23 mouse cellular contexts compared by ENCODE assay signal in genomic region chr6:24628499-24628898, GRCm38 (mm10). TPM values are rescaled to one million over a fixed set of nuclear protein-coding genes. Genes with fewer than 3 reads are reported as not detected.
A peak's percentile ranks its signal among the peaks of the same experiment; 100 is the strongest.
DNase-seq lines count a peak whose midpoint lies in the region; ATAC-seq and TF ChIP-seq lines count a peak whose summit lies in the region.
"Had no signal": no experiment of that assay in that cellular context is flagged by ENCODE, and none has a peak within 500 bp of the region (broad histone marks: within the 10 kb centered on the region; RNA-seq: fewer than 3 reads in every experiment).

No protein-coding gene starts in this region.

- no peak for DNase-seq in layer of hippocampus, adult 2 months (ENCODE audit: low spot score in 2 of 2)
- no peak for DNase-seq in layer of hippocampus, postnatal 14 days (ENCODE audit: low spot score in 2 of 2)
- peak; percentile 16 for DNase-seq in MN1 (ENCODE audit: low spot score)
- peak; percentile 34 for DNase-seq in brain, adult 2 months (ENCODE audit: low read depth, low spot score)
- DNase-seq in midbrain, embryonic 11.5 days (ENCODE audit: low spot score, missing footprints), result no peak
- DNase-seq: adrenal gland, adult 2 months; adrenal gland, postnatal 25 days; B cell, adult 2 months; cerebellum, adult 2 months; cerebellum, postnatal 10 days; forebrain, postnatal 0 days; gastrocnemius, postnatal 36 days; heart, adult 18-20 months; heart, postnatal 14 days had no signal

- H3K4me3 ChIP-seq in layer of hippocampus, adult 2 months, result no peak overlapping the region
- H3K4me3 ChIP-seq in hindbrain, embryonic 12.5 days, result no peak overlapping the region
- H3K4me3 ChIP-seq in midbrain, embryonic 13.5 days (replicated peaks), result no peak overlapping the region
- H3K4me3 ChIP-seq in midbrain, embryonic 11.5 days (ENCODE audit: low read depth, low read length), result no peak overlapping the region
- H3K4me3 ChIP-seq: embryonic facial prominence, embryonic 10.5 days; forebrain, embryonic 13.5 days; heart, embryonic 15.5 days; intestine, embryonic 15.5 days had no signal

- H3K27me3 ChIP-seq in hindbrain, embryonic 12.5 days, result no peaks in the 10 kb centered on the region
- no peaks in the 10 kb centered on the region for H3K27me3 ChIP-seq in midbrain, embryonic 13.5 days
- no peaks in the 10 kb centered on the region for H3K27me3 ChIP-seq in midbrain, embryonic 11.5 days (ENCODE audit: control insufficient read depth, insufficient read depth, low read length)
- H3K27me3 ChIP-seq: forebrain, embryonic 13.5 days; heart, embryonic 15.5 days; intestine, embryonic 15.5 days had no signal

- TF ChIP-seq CTCF in layer of hippocampus, adult 2 months (conservative IDR thresholded peaks at IDR 0.05), result no peak

- no peak overlapping the region for H3K9ac ChIP-seq in hindbrain, embryonic 12.5 days
- H3K9ac ChIP-seq in midbrain, embryonic 13.5 days (replicated peaks), result no peak overlapping the region
- no peak overlapping the region for H3K9ac ChIP-seq in midbrain, embryonic 11.5 days (ENCODE audit: low read length)
- H3K9ac ChIP-seq: forebrain, embryonic 13.5 days; forebrain, postnatal 0 days; heart, embryonic 15.5 days; hindbrain, embryonic 14.5 days; intestine, embryonic 15.5 days had no signal

- H3K9me3 ChIP-seq in hindbrain, embryonic 12.5 days (replicated peaks), result no peaks in the 10 kb centered on the region
- no peaks in the 10 kb centered on the region for H3K9me3 ChIP-seq in midbrain, embryonic 13.5 days
- no peaks in the 10 kb centered on the region for H3K9me3 ChIP-seq in midbrain, embryonic 11.5 days (ENCODE audit: control insufficient read depth, low read length)
- H3K9me3 ChIP-seq: embryonic facial prominence, embryonic 10.5 days; forebrain, embryonic 13.5 days; heart, embryonic 15.5 days; intestine, embryonic 15.5 days had no signal

- peaks cover 17% of the 10 kb centered on the region for H3K36me3 ChIP-seq in hindbrain, embryonic 12.5 days
- H3K36me3 ChIP-seq in midbrain, embryonic 13.5 days, result peaks cover 20% of the 10 kb centered on the region
- H3K36me3 ChIP-seq in midbrain, embryonic 11.5 days (ENCODE audit: control insufficient read depth, insufficient read depth, low read length), result peaks cover 2% of the 10 kb centered on the region; the same call in 1 of the 2 replicates
- H3K36me3 ChIP-seq: intestine, embryonic 15.5 days had no signal

- H3K4me2 ChIP-seq in hindbrain, embryonic 12.5 days (replicated peaks), result no peak overlapping the region
- no peak overlapping the region for H3K4me2 ChIP-seq in midbrain, embryonic 13.5 days (replicated peaks)
- H3K4me2 ChIP-seq in midbrain, embryonic 11.5 days, result no peak overlapping the region
- H3K4me2 ChIP-seq: forebrain, embryonic 13.5 days; heart, embryonic 11.5 days; heart, embryonic 15.5 days; hindbrain, embryonic 14.5 days; intestine, embryonic 15.5 days had no signal

- H3K27ac ChIP-seq in layer of hippocampus, adult 2 months, result 0 out of 2 replicates have a peak overlapping the region, but pooled peaks have one; percentile 0
- no peak overlapping the region for H3K27ac ChIP-seq in hindbrain, embryonic 12.5 days
- no peak overlapping the region for H3K27ac ChIP-seq in midbrain, embryonic 13.5 days
- H3K27ac ChIP-seq in midbrain, embryonic 11.5 days (ENCODE audit: low read depth, low read length), result no peak overlapping the region
- H3K27ac ChIP-seq: embryonic facial prominence, embryonic 10.5 days; forebrain, embryonic 13.5 days; heart, embryonic 15.5 days; hindbrain, embryonic 14.5 days; intestine, embryonic 15.5 days had no signal

- ATAC-seq in hindbrain, embryonic 12.5 days (ENCODE audit: low FRiP score), result no peak
- no peak for ATAC-seq in midbrain, embryonic 13.5 days
- ATAC-seq in midbrain, embryonic 11.5 days (ENCODE audit: low FRiP score), result no peak

- H3K4me1 ChIP-seq in hindbrain, embryonic 12.5 days, result no peaks in the 10 kb centered on the region
- H3K4me1 ChIP-seq in midbrain, embryonic 13.5 days (replicated peaks), result no peaks in the 10 kb centered on the region
- H3K4me1 ChIP-seq in midbrain, embryonic 11.5 days (ENCODE audit: control insufficient read depth, insufficient read depth, low read length), result no peaks in the 10 kb centered on the region
- H3K4me1 ChIP-seq: embryonic facial prominence, embryonic 10.5 days; forebrain, embryonic 13.5 days; intestine, embryonic 15.5 days had no signal

- 88% methylated on average over 1 of the region's 1 CpGs for WGBS in hindbrain, embryonic 12.5 days
- 93% methylated on average over 1 of the region's 1 CpGs for WGBS in midbrain, embryonic 13.5 days
- 80% methylated on average over 1 of the region's 1 CpGs for WGBS in midbrain, embryonic 11.5 days

RNA-seq across cellular contexts. Expression of gene Lmod2, which starts 30.9 kb away (rescaled TPM):
- not detected for total RNA-seq in layer of hippocampus, adult 2 months (2021)
- total RNA-seq in layer of hippocampus, postnatal 14 days (2021), result not detected
- not detected in 2 replicates for polyA plus RNA-seq in hindbrain, embryonic 12.5 days (2016; fragmentation: Nextera tagmentation; extraction: Ambion mirVana)
- not detected in 2 replicates for polyA plus RNA-seq in midbrain, embryonic 13.5 days (2015; fragmentation: Nextera tagmentation; extraction: Ambion mirVana)
- not detected in 2 replicates for polyA plus RNA-seq in midbrain, embryonic 11.5 days (2014; fragmentation: Nextera tagmentation; extraction: Ambion mirVana)
- total RNA-seq: forebrain, postnatal 0 days; hematopoietic stem cell, adult 5-6 weeks had no signal
- polyA plus RNA-seq: adrenal gland, adult 2 months; embryonic facial prominence, embryonic 10.5 days; forebrain, embryonic 13.5 days; forebrain, postnatal 0 days; hindbrain, embryonic 14.5 days; intestine, embryonic 15.5 days had no signal

RNA-seq across cellular contexts. Expression of gene Wasl, which starts 36.3 kb away (rescaled TPM):
- 100 to 1,000 TPM; 139 to 150 TPM for total RNA-seq in layer of hippocampus, adult 2 months (2021)
- 100 to 1,000 TPM; 102 to 112 TPM for total RNA-seq in layer of hippocampus, postnatal 14 days (2021)
- 78.9 and 82.3 TPM in 2 replicates for polyA plus RNA-seq in hindbrain, embryonic 12.5 days (2016; fragmentation: Nextera tagmentation; extraction: Ambion mirVana)
- 62.4 and 69.1 TPM in 2 replicates for polyA plus RNA-seq in midbrain, embryonic 13.5 days (2015; fragmentation: Nextera tagmentation; extraction: Ambion mirVana)
- polyA plus RNA-seq in midbrain, embryonic 11.5 days (2014; fragmentation: Nextera tagmentation; extraction: Ambion mirVana), result 47.0 and 50.7 TPM in 2 replicates

Comparison
In these comparisons a context has a peak if more than half of its experiments do, and no peak if none do; other contexts are left out.
1. DNase-seq: peak in MN1 (single experiment) and brain, adult 2 months (single experiment); none in layer of hippocampus, adult 2 months (0 of 2), layer of hippocampus, postnatal 14 days (0 of 2) and midbrain, embryonic 11.5 days (single experiment).